Mouse (Mus musculus) intestine, embryonic 16.5 days (tissue): ENCODE data around the gene Smg6. TPM values are rescaled to one million over a fixed set of nuclear protein-coding genes. Genes with fewer than 3 reads are reported as not detected.

Source experiments
- ATAC-seq: fragments of 200-750 bp; cut with Nextera tagmentation; 2 replicates; pipeline ENCODE4 v1.8.0; 2017; ENCODE audit warnings: moderate TSS enrichment, moderate library complexity
- H3K27ac ChIP-seq: fragments of 300-500 bp; sonication (generic); 2 replicates; pipeline ENCODE4 v1.5.1; 2014; ENCODE audit warnings: mild to moderate bottlenecking, low read length
- H3K27me3 ChIP-seq: fragments of 300-500 bp; sonication (generic); replicated peaks from 2 replicates; pipeline ENCODE4 v1.6.1; 2014; ENCODE audit warnings: low read length, control low read depth, mixed read lengths; ENCODE audit not compliant: control insufficient read depth, insufficient read depth
- H3K36me3 ChIP-seq: fragments of 300-500 bp; sonication (generic); 2 replicates; pipeline ENCODE4 v1.6.1; 2014; ENCODE audit warnings: low read length, control low read depth; ENCODE audit not compliant: control insufficient read depth, insufficient read depth
- H3K4me1 ChIP-seq: fragments of 300-500 bp; sonication (generic); 2 replicates; pipeline ENCODE4 v1.6.1; 2014; ENCODE audit warnings: low read length, control low read depth, mixed read lengths; ENCODE audit not compliant: control insufficient read depth, insufficient read depth
- H3K4me2 ChIP-seq: fragments of 300-500 bp; sonication (generic); 2 replicates; pipeline ENCODE4 v1.6.1; 2014; ENCODE audit warnings: low read depth, low read length, control low read depth
- H3K4me3 ChIP-seq: fragments of 300-500 bp; sonication (generic); 2 replicates; pipeline ENCODE4 v1.5.1; 2014; ENCODE audit warnings: mild to moderate bottlenecking, low read length
- H3K9ac ChIP-seq: fragments of 300-500 bp; sonication (generic); 2 replicates; pipeline ENCODE4 v1.6.1; 2014; ENCODE audit warnings: low read depth, low read length
- H3K9me3 ChIP-seq: fragments of 300-500 bp; sonication (generic); 2 replicates; pipeline ENCODE4 v1.6.1; 2016; ENCODE audit warnings: low read length, control low read depth; ENCODE audit not compliant: control insufficient read depth
- WGBS: fragments of 180-500 bp; shearing (Covaris S2); extraction: QIAGEN DNeasy Blood & Tissue Kit; methylation state at CpG from one replicate; pipeline ENCODE4 v1.1.7; 2014; 5-methylcytosine and 5-hydroxymethylcytosine counted together
- polyA plus RNA-seq: library from polyadenylated mRNA; unstranded; fragments of >200 nt; fragmentation: Nextera tagmentation; extraction: Ambion mirVana; gene quantifications from 2 replicates; pipeline ENCODE4 v1.2.1, GENCODE M21; 2015

Smg6 gene
- polyA plus RNA-seq, 1 experiment from 2014 or later = 11.4 TPM

DNA sequence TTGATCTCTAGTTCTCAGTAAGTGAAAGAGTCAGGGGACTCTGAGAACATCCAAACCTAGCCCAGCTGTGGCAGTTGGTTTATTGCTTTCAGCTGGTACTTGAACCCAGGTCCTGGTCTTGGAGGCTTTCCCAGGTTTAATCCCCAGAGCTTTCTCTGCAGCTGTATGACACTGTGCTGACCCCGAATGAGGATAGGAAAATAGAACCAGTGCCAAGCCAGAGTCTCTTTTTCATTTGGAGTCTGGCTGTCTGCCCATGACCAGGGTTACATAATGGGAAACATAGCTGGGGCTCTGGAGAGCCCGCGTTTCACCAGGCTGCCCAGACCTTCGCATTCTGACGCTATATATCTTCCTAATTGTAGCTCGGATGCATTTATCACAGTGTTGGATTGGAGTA, 121.4 kb downstream of the Smg6 start:
- Histone ChIP-seq H3K27me3 (no peaks in the 10 kb centered on the region), H3K36me3 (no peaks in the 10 kb centered on the region), H3K4me3 (no peak overlapping the region), H3K4me1 (peaks cover 60% of the 10 kb centered on the region), H3K9me3 (no peaks in the 10 kb centered on the region), H3K27ac (peak overlapping the region; percentile 94), H3K9ac (no peak overlapping the region), H3K4me2 (no peak overlapping the region)
- 36% methylated on average over 6 of the region's 6 CpGs for WGBS
- peak; percentile 59 for ATAC-seq

DNA sequence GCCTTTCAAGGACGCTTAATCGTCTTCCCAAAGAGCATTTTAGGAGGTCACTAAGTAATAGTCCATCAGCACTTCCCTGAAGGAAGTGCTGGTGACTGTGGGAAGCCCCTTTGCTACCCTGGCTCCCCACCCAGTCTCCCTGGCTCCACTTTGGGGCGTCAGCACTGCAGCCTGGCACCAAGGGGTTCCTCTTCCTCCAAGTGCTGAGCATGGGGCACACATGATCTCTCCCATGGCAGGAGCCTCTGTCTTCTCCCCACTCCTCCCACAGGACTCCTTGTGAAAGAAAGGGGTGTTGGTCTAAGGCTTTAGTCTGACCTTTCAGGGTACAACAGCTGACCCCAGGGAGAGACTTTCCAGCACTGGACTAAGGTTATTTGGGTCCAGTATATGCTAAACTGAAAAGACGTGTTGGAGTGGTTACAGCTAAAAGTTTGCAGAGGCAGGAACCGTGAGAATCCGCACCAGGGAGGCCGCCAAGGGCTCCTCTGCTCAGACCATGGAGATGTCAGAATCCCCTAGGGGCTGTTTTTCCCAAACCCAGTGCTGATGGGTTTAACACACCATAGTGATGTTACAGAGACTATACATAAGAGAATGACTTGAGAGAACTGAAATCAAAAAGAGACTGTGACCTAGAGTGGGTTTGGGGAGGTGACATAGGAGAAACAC, 122.2 kb downstream of the Smg6 start:
- Histone ChIP-seq H3K9me3 (no peaks in the 10 kb centered on the region), H3K9ac (peak overlapping the region; percentile 5; the same call in 1 of the 2 replicates), H3K36me3 (no peaks in the 10 kb centered on the region), H3K4me1 (peaks cover 66% of the 10 kb centered on the region), H3K27me3 (no peaks in the 10 kb centered on the region), H3K27ac (peak overlapping the region; percentile 94), H3K4me2 (no peak overlapping the region), H3K4me3 (no peak overlapping the region)
- ATAC-seq = no peak
- 66% methylated on average over 7 of the region's 7 CpGs for WGBS

DNA sequence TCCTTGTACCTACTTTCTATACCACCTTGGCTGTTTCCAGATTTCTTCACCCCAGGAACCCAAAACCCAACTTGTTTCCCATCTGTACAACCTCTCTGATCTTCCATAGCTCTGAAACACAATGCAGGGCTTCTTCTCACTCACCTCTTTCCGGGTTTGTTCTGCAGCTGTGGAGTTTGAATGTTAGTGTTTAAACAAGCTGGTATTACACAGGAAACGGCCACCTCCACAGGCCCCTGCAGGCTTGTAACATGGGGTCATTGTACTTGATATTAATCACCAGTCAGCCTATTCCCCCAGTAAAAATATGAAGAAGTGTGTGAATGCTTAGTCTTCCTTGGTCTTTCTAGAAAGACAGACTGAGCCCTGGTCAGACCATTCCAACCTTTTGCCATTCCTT, 123.5 kb downstream of the Smg6 start:
- H3K9ac ChIP-seq = no peak overlapping the region
- H3K36me3 ChIP-seq = no peaks in the 10 kb centered on the region
- 21% methylated on average over 2 of the region's 2 CpGs for WGBS
- H3K4me2 ChIP-seq = no peak overlapping the region
- peaks cover 71% of the 10 kb centered on the region for H3K4me1 ChIP-seq
- ATAC-seq = no peak
- H3K4me3 ChIP-seq = no peak overlapping the region
- H3K27ac ChIP-seq = peak overlapping the region; percentile 47
- H3K27me3 ChIP-seq = no peaks in the 10 kb centered on the region
- H3K9me3 ChIP-seq = no peaks in the 10 kb centered on the region

DNA sequence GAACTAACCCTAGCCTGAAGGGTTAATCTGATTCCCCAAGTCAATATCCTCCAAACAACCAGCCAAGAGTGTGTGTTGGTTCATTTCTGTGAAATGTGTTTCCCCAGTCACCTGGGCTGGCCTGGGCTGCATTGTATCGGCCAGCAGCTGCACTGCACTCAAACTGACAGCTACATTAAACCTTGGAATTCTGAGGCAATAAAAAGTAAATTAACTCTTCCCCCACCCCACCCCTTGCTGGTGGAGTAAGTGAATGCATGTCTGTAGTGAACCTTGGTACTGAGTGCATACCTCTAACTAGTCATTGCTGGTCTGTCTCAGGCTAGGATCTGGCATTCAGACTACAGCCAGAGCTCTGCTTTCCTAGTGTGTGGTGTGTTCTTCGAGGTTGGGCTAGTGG, 124.2 kb downstream of the Smg6 start:
- peak overlapping the region; percentile 47 for H3K27ac ChIP-seq
- H3K9me3 ChIP-seq = no peaks in the 10 kb centered on the region
- peaks cover 69% of the 10 kb centered on the region for H3K4me1 ChIP-seq
- no peak overlapping the region for H3K4me2 ChIP-seq
- H3K4me3 ChIP-seq = no peak overlapping the region
- H3K27me3 ChIP-seq = no peaks in the 10 kb centered on the region
- peak; percentile 61 for ATAC-seq
- WGBS = 24% methylated on average over 2 of the region's 2 CpGs
- no peak overlapping the region for H3K9ac ChIP-seq
- no peaks in the 10 kb centered on the region for H3K36me3 ChIP-seq

DNA sequence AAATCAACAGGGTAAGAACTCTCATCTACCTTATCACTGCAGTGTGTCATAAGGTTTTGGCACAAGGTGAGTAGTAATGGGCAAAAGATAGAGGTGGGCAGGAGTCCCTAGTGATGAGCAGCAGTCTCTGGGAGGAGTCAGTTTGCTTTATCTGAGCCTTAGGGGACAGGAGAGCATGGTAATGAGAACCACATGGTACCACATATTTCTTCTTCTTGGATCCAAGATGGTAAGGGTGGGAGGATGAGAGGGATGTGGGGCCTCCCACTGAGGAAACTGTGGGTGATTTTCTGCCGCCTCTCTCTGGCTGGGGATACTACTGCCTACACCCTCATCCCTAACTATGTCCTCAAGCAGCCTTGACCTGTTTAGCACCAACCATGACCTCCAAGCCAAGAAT, 125.6 kb downstream of the Smg6 start:
- Histone ChIP-seq H3K4me1 (peaks cover 67% of the 10 kb centered on the region), H3K27me3 (no peaks in the 10 kb centered on the region), H3K9ac (no peak overlapping the region), H3K27ac (peak overlapping the region; percentile 89), H3K36me3 (no peaks in the 10 kb centered on the region), H3K9me3 (no peaks in the 10 kb centered on the region), H3K4me3 (no peak overlapping the region), H3K4me2 (no peak overlapping the region)
- WGBS = 46% methylated on average over 1 of the region's 1 CpGs
- ATAC-seq = no peak

DNA sequence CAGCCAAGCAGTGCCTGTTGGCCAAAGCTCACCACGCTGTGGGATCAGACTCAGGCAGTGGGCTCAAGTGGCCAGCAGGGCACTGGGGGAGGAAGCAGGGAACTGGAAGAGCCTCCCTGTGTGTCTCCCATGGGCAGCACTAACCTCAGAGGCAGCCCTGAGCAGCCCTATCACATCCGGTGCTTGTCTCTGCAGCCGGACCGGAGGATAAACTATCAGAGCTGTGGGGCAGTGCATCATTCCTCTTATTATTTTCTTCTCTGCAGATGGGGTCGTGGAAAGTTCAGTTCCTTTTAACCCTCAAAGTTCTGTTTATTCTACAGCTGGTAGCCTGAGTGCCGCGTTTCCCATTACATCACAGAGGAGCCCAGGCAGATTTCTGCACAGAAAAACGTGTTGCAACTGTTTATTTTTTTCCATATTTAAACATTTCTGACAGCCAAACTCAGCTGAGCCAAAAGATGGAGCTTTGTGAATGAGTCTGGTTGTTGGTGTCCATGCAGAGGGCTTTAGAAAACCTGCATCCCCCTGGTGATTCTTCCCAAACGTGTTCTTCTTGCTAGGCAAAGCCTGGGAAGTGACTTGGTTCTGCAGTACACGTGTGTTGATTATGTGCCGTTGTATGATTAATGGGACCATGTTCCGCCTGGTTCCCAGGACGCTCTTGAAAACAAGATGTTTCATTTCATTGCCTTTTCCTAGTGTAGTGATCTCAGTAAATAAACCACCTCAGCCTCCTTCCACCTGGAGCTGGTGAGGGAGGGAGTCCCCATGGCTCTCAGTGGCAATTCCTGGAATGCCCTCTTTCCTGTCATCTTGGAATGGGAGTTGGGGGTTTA, 126.3 kb downstream of the Smg6 start:
- no peaks in the 10 kb centered on the region for H3K36me3 ChIP-seq
- H3K27me3 ChIP-seq = no peaks in the 10 kb centered on the region
- peak overlapping the region; percentile 89 for H3K27ac ChIP-seq
- peaks cover 60% of the 10 kb centered on the region for H3K4me1 ChIP-seq
- H3K9me3 ChIP-seq = no peaks in the 10 kb centered on the region
- no peak overlapping the region for H3K4me2 ChIP-seq
- ATAC-seq = peak; percentile 57
- H3K4me3 ChIP-seq = no peak overlapping the region
- no peak overlapping the region for H3K9ac ChIP-seq
- 27% methylated on average over 13 of the region's 13 CpGs for WGBS

DNA sequence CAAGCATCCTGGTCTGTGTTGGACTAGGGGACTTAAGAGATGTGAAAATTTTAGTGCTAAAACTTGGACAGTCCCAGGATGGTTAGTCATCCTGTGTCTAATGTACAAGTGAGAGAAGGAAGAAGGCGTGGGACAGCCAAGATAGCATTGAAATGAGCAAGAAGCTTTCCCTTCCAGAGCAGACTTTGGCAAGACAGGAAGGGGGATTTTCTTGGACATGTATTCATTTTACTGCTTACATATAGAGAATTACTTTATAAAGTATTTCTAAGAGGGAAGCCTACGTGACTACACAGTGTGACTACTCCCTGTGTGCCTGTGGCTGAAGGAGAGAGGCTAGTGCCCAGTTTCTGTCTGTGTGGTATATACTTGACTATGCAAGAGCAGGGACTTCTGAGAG, 127.4 kb downstream of the Smg6 start:
- no peaks in the 10 kb centered on the region for H3K36me3 ChIP-seq
- WGBS = 70% methylated on average over 2 of the region's 2 CpGs
- ATAC-seq = no peak
- no peak overlapping the region for H3K9ac ChIP-seq
- H3K4me1 ChIP-seq = peaks cover 53% of the 10 kb centered on the region
- H3K4me2 ChIP-seq = no peak overlapping the region
- H3K4me3 ChIP-seq = no peak overlapping the region
- no peaks in the 10 kb centered on the region for H3K9me3 ChIP-seq
- no peaks in the 10 kb centered on the region for H3K27me3 ChIP-seq
- H3K27ac ChIP-seq = peak overlapping the region; percentile 89

DNA sequence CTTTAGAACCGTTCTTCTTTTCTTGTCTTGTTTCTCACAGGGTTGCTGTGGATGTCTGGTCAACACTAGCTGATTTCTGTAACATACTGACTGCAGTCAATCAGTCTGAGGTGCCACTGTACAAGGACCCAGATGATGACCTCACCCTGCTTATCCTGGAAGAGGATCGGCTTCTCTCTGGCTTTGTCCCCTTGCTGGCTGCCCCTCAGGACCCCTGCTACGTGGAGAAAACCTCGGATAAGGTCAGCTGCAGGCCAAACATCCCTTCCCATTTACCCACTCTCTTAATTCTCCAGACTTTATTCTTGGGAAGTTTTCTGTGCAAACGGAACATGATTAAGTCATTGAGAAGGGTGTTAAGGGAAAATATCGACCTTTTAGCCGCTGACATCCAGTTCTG, 128.1 kb downstream of the Smg6 start:
- ATAC-seq = peak; percentile 2; the same call in 1 of the 2 replicates
- no peaks in the 10 kb centered on the region for H3K9me3 ChIP-seq
- peak overlapping the region; percentile 89 for H3K27ac ChIP-seq
- H3K4me2 ChIP-seq = no peak overlapping the region
- peaks cover 47% of the 10 kb centered on the region for H3K4me1 ChIP-seq
- H3K9ac ChIP-seq = no peak overlapping the region
- H3K27me3 ChIP-seq = no peaks in the 10 kb centered on the region
- no peak overlapping the region for H3K4me3 ChIP-seq
- 36% methylated on average over 7 of the region's 7 CpGs for WGBS
- no peaks in the 10 kb centered on the region for H3K36me3 ChIP-seq

DNA sequence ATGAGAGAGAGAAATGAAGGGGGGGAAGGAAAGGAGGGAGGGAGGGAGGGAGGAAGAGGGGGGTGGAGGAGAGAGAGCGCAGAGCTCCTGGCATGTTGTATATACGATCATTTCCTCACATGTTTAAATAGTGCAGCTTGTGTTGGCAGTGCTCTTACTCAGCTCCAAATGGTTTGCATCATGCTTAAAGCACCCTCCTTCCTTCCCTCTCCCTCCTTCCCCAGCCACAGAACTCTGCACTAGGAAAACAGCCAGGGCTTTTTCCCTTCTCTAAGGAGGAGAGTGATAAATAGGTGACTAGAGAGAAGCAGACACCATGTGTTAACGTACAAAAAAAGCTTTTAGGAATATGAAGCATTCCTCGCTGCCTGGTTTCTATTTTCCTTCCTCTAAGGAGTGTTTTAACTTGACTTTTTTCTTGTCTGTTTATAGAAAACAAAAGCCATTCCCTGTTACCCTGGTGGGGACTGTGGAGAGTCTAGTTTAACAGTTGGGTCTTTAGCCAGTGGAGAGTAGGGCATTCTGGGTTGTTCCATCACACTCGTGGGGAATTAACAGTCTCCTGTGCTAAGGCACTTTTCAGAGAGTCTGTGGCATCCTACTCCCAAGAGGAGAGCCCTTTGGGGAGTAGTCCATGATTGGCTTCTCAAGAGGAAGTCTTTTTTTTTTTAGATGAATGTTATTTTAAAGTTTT, 128.7 kb downstream of the Smg6 start:
- 41% methylated on average over 5 of the region's 5 CpGs for WGBS
- H3K4me3 ChIP-seq = no peak overlapping the region
- H3K36me3 ChIP-seq = no peaks in the 10 kb centered on the region
- H3K4me1 ChIP-seq = peaks cover 41% of the 10 kb centered on the region
- no peaks in the 10 kb centered on the region for H3K27me3 ChIP-seq
- peak overlapping the region; percentile 89 for H3K27ac ChIP-seq
- H3K4me2 ChIP-seq = no peak overlapping the region
- H3K9me3 ChIP-seq = no peaks in the 10 kb centered on the region
- peak; percentile 71 for ATAC-seq
- no peak overlapping the region for H3K9ac ChIP-seq
